Mouse (Mus musculus): ENCODE measurements around the gene Ttn.

The Ttn gene

DNA sequence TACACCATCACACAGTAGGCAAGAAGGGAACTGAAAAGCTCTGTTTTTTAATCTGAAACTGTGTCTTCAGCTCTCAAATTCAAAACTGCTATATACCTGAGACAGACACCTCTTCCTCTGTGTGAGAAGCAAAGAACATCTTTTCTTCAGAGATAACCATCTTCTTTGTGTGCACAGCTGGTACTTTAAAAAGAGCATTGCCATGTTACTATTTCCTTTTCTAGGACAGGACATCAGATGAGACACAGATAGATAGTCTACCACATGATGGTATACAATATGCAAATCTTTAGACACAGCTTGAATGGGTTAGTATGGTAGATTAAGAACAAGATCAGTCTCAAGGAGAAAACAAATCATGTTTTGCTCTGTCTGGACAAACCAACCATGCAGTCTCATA is 121.0 kb downstream of the Ttn start:
- DNase-seq (ENCODE audit: extremely low read depth, low read depth, low spot score): no peak

DNA sequence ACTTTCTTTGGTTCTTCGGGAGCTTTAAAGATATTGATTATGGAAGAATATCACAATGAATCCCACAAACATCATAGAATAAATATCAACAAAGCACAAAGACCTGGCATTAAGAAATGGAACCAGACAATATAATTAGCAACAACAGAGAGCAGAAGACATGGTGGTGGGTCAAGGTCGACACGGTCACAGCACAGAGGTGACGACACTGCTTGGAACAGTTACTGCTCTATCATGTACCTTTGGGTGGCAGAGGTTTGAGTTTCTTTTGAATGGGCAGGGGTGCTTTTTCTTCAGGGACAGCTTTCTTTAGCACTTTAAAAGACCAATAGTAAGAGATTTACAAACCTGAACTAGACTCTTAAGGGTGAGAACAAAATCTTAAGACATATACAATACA is 132.3 kb downstream of the Ttn start:
- DNase-seq (ENCODE audit: extremely low read depth, low read depth, low spot score): no peak

DNA sequence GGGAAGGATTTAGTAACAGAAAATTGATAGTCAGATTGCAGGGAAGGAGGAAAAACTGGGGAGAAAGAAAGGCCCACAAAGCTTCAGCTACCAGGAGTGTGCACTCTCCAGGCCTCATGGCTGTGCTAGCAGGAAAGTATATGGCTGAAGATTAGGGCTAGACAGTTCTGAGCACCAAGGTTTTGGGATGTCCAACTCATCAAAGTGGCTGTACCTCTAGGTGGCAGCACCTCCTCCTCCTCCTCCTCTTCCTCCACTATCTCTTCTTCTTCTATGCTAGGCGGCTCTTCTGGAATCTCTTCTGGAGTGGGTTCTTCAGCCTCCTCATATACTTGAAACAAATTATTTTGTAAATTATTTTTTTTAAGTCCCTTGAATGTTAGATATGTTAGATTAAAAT is 139.2 kb downstream of the Ttn start:
- no peak for DNase-seq (ENCODE audit: extremely low read depth, low read depth, low spot score)

DNA sequence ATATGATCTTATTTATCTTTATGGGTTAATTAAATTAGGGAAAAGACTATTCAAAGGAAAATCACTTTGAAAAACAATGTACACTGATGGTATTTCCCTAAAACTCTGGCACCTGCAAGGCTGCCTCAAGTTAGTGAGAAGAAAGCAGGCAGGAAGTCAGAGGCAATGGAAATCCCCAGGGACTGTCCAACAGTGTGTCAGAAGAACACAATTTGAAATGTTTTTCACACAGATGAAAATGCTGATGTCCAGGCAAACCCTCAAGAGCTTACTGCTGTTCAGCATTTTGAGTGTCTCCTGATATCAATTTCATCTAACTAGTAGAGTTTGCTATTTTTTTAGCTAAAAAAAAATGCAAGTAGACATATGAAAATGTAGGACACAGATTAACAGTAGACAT is 161.9 kb downstream of the Ttn start:
- DNase-seq (ENCODE audit: extremely low read depth, low read depth, low spot score): no peak

DNA sequence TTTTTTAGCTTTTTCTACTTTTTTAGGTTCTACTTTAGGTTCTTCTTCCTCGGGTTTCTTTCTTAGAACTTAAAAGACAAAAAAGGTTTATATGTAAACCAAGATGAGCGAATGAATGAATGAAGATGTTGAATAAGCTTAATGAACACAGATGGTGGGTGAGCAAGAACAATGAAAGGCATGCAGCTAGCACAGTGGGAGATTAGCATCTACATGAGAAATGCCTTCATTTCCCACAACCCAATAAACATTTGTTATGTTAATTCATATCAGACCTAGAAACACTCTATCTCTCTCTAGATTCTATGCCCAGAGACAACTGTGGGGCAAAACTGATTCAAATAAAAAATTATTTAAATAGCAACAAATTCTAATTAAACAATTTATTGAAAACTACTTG is 164.6 kb downstream of the Ttn start:
- DNase-seq (ENCODE audit: extremely low read depth, low read depth, low spot score): no peak

DNA sequence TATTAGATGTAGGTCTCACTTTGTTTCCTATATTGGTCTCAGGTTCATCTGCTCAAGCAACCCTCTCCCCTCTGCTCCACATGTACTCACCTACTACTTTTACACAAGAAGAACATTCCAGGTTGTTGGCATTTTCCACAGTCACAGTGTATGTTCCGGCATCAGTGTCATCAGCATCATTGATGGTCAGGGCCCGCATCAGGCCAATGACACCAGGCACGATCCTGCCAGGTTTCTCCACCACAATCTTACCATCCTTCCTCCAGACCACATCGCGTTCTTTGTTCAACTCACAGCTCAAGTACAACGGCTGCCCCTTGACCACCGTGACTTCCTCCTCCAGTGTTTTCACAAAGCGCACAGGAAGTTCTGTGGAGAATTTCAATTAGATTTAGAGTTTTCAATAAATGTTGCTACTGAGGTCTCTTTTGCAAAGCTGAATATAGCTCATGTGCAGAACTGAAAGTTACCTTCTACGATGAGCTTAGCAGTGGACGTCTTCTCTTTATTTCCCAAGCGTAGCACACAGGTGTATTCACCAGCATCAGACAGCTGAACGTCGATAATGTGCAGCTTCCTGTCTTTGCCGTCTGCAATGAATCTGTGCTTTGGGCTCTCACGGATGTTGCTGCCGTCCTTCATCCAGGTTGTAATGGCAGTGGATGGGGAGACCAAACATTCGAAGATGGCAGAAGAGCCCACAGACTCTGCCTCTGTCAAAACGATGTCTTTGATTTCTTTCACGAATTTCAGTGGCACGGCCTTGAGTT is 168.1 kb downstream of the Ttn start:
- no peak for DNase-seq (ENCODE audit: extremely low read depth, low read depth, low spot score)

DNA sequence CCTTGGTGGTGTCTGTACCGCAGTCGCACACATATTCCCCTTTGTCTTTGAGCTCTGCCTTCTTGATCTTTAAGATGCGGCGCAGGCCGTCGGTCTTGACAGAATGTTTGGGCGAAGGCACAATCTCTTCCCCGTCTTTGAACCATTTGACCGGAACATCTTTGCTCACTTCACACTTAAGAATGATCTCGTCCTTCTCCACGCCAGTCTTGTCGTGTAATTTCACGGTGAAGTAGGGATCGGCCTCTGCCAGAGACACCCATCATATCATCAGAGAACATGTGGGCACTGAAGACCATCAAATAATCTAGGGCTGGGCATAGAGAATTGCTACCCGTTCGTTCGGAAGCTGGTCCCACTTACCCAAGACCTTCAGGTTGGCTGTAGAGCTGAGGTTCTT is 171.2 kb downstream of the Ttn start:
- DNase-seq (ENCODE audit: extremely low read depth, low read depth, low spot score): no peak

DNA sequence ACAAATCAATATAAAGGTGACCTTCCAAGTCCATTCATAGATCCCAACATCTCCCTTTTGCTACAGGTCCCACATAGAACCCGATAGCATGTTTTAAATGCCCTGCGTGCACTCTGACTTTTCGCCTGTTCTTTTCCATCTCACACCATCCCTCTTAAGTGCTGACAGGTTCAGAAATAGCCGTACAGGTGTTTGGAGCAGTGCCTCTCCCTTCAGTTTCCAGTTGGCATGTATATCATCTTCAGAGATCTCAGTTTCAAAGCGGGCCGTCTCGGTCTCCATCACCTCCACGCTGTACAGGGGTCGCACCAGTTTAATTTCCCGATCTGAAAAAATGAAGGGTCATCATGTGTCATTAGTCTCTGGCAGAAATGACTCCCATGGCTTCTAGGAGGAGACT is 174.0 kb downstream of the Ttn start:
- no peak for DNase-seq (ENCODE audit: extremely low read depth, low read depth, low spot score)

DNA sequence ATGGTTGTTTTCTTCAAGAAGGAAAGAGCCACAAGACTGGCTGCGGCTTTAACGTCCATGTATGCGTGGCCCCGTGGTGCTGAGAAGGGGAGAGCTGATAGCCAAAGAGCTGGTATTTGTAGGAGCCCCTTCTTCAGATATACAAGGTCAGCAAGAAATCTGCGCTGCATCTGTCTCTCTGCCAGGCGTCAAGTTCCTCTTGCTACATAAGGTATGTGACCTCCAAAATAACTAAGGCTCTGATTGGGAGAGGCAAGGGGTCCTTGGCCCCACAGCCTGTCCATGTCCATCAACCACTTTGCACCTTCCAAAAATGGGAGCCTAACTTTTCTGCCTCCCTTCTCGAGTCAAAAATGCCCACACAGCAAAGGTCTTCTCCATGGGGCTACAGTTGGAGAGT is 175.1 kb downstream of the Ttn start:
- no peak for DNase-seq (ENCODE audit: extremely low read depth, low read depth, low spot score)

DNA sequence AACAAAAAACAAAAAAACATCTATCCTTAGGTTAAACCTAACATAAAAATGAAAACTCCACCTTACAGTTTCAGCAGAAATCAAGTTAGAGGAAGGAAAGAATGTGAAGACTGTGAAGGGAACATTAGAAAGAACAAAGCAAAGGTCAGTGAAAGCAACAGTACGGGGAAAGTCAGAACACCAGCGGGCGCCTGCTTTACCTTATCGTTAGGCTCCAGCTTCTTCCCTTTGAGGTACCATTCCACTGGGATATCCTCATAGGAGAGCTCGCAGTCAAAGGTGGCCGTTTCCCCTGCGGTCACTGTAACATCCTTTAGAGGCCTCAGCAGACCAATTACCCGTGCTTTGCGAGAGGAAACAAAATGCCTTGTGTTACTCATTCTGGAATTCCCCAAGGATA is 175.5 kb downstream of the Ttn start:
- DNase-seq (ENCODE audit: extremely low read depth, low read depth, low spot score): no peak

DNA sequence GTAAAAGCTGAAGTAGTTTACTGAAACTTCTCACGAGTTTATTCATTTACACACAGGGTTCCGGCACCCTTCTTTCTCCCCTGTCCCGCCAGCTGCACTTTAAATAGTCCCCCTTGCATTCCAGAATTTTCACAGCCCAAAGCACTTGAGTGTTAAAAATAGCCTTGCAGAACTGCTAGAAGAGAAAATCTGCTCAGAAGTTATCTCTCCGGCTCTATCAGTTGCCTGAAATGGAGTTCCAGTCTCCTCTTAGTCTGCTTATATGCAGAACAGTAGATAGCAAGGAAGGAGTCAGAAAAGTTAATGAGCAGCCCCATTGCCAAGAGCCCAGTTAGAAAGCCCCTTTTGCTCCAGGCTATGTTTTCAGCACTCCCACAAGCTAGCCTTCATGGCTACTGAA is 176.0 kb downstream of the Ttn start:
- DNase-seq (ENCODE audit: extremely low read depth, low read depth, low spot score): no peak

DNA sequence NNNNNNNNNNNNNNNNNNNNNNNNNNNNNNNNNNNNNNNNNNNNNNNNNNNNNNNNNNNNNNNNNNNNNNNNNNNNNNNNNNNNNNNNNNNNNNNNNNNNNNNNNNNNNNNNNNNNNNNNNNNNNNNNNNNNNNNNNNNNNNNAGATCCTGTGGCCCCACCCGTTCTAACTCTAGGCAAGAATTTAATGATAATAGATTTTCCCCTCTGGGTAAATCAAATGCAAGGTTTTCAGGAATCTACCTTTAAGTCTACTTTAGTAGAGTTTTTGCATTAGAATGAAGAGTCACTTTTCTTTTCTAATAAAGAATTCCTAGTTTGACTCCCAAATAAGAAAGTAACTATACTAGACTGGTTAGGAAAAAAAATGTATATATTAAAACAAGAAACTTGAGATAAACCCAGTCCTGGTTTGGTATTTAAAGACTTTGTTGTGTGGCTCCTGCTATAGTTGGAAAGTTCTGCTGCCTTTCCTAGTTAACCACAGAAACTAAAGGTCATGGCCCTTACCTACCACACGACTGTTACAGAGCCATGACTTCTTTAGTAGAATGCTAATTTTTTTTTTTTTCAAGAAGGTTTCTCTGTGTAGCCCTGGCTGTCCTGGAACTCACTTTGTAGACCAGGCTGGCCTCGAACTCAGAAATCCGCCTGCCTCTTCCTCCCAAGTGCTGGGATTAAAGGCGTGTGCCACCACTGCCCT is 177.0 kb downstream of the Ttn start:
- DNase-seq (ENCODE audit: extremely low read depth, low read depth, low spot score): no peak

DNA sequence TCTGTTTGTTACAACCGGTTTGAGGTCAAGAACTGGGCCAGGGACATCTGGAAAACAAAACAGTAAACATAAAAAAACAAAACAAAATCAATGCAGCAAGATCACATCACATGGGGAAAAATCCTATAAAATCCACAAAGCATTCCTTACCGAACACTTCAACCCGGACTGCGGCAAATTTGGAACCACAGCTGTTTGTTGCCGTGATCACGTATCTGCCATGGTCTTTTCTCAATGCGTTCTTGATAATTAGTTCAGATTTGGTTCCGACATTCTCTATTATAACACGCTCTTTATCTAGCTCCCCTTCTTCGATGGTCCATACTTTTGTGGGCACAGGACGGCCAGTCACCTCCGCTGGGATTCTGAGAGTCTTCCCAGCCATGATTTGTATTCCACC is 198.2 kb downstream of the Ttn start:
- DNase-seq (ENCODE audit: extremely low read depth, low read depth, low spot score): no peak

DNA sequence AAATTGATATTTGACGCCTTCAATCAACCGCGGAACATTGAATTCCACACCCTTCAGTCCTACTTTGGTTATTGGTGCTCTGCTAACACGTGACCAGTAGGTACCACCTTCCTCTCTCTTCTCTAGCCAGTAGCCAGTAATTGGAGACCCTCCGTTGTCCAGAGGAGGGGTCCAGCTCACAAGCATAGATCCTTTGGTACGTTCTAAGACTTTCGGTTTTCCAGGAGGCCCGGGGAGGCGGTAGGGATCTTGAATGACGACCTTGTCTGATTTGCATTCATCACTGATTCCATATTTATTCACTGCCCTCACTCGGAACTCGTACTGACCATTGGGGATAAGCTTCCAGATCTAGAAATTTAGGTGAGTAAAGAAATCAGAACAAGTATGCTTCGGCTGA is 201.6 kb downstream of the Ttn start:
- DNase-seq (ENCODE audit: extremely low read depth, low read depth, low spot score): no peak

DNA sequence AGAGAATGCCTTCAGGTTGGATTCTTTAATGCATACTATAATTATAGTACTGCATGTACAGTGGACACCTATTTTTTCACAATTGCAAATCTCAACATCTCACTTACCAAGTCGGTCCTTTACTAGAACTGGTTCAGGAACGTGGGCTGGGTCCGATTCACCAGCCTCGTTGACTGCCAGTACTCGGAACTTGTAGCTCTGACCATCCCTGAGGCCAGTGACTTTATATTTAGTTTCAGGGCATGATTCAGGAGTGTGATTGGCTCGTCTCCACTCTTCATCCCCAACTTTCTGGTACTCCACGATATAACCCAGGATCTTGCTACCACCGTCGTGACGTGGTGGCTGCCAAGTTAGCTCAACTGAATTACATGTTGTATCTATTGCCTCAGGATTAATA is 212.5 kb downstream of the Ttn start:
- no peak for DNase-seq (ENCODE audit: extremely low read depth, low read depth, low spot score)

DNA sequence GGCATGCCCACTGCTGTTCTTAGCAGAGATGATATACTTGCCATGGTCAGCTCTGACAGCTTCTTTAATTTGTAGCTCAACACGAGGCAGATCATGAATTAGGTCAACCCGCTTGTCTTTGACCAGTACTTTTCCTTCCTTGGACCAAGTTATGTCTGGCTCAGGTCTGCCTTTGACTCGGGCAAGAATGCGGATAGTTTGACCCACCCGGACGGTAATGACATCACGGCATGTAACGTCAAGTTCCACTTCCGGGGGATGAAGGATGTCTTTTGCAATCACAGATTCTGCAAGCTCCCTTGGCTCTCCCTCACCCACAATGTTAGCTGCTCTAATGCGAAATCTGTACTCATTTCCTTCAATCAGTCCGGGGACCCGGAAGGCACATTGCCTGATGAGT is 215.1 kb downstream of the Ttn start:
- no peak for DNase-seq (ENCODE audit: extremely low read depth, low read depth, low spot score)

DNA sequence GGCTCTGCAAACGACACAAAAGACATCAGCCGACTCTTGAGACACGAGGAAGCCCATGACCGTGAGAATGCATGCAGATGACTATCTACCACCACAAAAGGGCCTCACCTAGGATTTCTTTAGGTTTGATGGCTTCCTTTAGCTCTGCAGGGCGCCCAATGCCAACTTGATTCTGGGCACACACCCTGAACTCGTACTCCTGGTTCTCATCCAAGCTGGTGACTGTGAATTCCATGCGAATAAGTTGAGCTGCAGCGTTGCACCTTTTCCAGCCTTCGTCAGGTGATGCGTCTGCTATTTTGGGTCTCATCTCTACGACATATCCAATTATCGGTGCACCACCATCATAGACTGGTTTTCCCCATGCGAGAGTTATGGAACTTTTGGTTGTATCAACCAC is 217.8 kb downstream of the Ttn start:
- DNase-seq (ENCODE audit: extremely low read depth, low read depth, low spot score): no peak

DNA sequence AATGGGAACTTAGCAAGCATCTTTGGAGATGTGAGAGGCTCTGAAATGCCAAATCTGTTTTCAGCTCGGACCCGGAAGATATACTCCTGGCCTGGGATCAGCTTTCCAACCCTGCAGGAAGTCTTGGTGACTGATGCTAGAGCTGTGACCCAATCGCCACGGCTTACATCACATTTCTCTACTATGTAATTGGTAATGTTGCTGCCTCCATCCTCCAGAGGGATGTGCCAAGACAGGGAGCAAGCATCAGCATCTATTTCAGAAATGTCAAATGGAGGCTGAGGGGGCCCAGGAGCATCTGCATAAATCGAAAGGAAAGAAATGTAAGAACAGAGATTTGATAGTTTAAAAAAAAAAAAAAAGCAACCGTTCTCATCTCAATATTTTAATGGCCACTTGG is 220.2 kb downstream of the Ttn start:
- DNase-seq (ENCODE audit: extremely low read depth, low read depth, low spot score): no peak

DNA sequence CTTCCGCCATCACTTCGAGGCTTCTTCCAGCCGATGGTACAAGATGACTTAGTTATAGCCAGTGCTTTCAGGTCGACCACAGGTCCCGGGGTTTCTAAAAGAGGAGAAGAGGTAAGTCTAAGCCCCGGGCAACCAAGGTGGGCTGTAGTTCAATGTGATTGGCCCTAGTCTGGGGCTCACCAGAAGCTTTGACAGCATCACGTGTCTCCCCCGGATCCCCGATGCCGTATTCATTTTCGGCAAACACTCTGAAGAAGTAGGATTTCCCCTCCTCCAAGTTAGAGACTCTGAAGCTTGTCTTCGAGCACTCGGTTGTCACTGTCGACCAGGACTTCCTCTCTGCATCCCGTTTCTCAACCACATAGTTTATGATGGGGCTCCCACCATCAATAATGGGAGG is 225.9 kb downstream of the Ttn start:
- no peak for DNase-seq (ENCODE audit: extremely low read depth, low read depth, low spot score)

DNA sequence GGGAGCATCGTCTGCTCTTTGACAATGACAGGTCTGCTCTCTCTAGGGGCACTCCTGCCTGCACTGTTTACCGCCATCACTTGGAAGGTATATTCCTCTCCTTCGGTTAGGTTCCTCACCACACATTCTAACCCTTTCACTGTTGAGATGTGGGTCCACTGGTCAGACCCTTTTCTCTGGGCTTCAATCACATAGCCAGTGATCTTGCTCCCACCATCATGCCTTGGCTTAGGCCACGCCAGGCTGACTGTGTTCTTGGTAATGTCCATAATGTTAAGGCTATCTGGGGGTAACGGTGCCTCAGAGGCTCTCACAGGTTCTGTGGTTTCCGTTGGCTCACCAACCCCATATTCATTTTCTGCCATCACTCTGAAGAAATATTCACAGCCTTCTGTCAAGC is 230.4 kb downstream of the Ttn start:
- DNase-seq (ENCODE audit: extremely low read depth, low read depth, low spot score): no peak

DNA sequence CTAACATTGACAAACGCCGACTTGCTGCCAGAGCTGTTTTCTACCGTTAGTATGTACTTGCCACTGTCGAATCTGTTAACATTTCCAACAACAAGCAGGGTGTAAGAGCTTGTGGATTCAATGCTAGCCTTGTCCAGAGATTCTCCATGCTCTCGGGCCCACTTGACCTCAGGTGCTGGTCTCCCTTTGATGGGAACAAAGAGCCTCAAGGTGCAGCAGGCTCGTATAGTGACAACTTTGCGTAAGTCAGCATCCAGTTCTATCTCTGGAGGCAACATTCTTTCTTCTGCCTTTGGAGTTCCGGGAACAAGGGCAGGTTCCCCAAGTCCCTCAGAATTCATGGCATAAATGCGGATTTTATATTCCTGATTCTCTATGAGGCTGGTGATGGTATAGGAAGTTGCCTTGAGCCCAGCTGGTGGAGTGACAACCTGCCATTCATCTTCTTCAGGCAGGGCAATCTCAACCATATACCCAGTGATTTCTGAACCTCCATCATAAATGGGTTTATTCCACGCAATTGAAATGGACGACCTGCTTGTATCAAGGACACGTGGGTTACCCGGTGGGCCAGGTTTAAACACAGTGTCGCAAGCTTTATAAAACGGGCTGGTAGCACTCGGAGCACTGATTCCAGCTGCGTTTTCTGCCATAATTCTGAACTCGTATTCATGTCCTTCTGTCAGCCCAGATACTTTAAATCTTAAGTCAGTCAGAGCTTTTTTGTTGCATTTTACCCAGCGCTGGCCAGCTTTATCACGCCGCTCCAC is 232.8 kb downstream of the Ttn start:
- no peak for DNase-seq (ENCODE audit: extremely low read depth, low read depth, low spot score)

DNA sequence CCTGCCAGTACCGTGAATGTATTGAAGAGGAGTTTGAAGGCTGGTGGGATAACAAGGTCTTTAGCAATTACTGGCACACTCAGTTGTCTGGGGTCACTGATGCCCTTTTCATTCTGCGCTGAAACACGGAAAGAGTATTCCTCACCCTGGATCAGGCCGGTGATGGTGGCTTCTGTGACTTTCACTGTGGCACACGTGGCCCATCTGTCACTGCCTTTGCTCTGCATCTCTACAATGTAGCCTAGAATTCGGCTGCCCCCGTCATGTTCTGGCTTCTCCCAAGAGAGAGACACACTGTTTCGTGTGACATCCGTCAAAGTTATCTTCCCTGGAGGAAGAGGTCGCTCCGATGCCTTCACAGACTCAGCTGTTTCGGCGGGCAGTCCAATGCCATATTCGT is 233.7 kb downstream of the Ttn start:
- DNase-seq (ENCODE audit: extremely low read depth, low read depth, low spot score): no peak
